Mouse (Mus musculus): Measurements from ENCODE around the gene Apba3.
A peak's percentile ranks its signal among the peaks of the same experiment; 100 is the strongest.

The Apba3 gene

GRCm38 (mm10) chr10:81306837-81307682 is 40.3 kb downstream of the Apba3 start:
- no peak for DNase-seq

DNA sequence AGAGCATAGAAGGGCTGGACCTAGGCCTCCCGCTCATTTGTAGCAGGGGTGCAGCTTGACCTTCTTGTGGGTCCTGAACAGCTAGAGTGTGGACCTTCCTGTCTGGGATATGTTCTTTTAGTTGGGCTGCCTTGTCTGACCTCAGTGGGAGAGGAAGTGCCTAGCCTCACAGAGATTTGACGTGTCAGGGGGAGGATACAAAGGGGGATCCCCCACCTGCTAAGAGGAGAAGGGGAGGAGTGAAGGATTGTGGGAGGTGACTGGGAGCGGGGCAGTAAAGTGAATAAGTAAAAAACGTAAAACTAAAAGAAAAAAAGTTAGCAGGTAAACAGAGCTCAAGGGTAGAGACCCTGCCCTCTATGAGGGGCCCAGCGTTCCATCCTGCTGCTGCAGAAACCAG is 42.8 kb downstream of the Apba3 start:
- DNase-seq: no peak

GRCm38 (mm10) chr10:81313581-81313980 is 46.8 kb downstream of the Apba3 start:
- no peak for DNase-seq

DNA sequence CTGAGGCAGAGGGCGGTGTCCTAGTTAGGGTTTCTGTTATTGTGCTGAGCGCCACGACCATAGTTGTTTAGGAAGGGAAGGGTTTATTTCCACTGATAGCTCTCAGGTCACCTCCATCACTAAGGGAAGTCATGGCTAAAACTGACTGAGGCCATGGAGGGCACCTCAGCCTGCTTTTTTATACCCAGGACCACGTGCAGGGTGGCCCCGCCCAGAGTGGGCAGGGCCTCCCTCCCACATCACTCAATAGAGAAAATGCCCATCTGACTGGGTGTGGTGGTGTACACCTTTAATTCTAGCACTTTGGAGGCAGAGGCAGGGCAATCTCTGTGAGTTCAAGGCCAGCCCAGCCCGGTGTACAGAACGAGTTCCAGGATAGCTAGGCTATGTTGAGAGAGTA is 47.4 kb downstream of the Apba3 start:
- no peak for DNase-seq

DNA sequence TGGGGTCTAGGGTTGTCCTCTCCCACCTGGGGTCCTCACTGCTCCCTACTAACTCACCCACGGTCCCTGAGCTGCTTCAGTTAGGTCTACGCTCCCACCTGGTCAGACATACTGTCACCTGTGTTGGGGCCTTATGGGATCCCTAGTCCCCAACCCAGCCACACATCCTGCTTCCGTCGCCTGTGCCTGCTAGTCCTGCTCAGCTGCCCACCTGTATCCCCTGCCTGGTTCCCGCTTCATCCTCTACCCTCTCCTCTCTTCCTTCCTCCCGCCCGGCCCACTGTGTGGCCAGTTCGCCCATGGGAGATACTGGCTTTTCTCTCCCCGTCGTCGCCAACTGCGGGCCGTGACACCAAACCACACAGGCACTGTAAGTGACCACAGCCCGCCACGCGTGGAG is 48.8 kb downstream of the Apba3 start:
- no peak for DNase-seq

DNA sequence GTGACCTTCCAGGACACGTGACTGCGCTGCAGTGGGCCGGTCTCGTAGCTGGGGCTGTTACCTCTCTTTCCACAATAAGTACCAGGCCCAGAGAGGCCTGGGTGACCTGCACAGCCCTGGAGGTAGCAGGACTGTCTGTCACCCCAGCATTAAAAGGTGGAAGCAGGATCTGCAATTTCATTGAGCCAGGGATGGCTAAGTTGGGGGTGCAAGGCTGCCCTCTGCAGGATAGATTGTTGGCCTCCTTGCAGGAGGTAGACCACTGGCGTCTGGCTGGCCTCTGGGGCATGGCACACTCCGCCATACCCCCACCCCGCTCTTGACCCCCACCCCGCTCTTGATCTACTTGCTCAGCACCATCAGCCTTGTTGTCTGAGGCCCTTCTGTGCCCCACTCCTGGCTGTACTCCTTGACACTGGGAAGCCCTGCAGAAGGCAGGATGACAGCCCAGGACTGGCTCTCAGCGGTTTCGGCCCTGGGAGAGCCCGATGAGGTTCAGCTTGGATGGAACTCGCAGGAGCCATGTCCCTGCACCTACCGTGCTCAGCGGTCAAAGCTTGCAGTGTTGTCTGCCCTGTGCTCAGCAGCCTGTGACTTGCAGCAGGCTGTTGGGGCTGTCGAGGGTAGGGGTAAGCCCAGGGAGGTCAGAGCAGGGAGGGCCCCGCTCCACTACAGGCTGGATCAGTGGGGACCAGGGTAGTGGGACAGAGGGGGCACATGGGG is 49.7 kb downstream of the Apba3 start:
- DNase-seq: peak; percentile 72

GRCm38 (mm10) chr10:81317273-81317672 is 50.5 kb downstream of the Apba3 start:
- peak; percentile 85 for DNase-seq

DNA sequence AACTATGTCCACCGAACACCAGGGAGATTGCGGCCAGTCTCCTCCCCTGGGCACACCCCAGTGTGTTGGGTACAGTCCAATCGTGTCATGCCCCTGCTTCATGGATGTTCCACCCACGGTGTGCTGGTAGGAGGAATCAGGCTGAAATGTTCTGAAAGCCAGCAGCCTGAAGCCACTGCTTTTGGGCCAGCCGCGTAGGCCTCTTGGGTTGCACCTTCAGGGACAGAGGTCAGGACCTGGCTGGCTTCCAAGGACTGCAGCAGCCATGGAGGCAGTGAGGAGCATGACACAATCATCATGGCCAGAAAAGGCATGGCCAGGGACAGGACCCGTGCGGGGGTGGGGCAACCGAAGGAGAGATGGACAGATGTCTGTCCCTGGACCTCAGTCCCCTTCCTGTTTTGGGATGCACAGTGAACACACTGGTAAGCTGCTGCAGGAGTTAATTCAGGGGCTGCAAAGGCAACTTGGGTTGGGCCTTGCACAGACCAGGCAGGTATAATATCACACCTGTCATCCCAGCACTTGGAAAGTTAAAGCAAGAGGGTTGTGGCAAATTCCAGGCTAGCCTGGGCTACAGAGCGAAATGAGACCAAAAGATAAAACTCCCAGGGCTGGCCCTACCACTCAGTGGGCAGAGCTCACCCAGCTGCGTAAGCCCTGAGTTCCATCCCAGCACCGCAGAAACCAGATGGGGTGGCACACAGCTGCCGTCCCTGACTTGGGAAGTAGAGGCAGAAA is 52.0 kb downstream of the Apba3 start:
- peak; percentile 73 for DNase-seq

DNA sequence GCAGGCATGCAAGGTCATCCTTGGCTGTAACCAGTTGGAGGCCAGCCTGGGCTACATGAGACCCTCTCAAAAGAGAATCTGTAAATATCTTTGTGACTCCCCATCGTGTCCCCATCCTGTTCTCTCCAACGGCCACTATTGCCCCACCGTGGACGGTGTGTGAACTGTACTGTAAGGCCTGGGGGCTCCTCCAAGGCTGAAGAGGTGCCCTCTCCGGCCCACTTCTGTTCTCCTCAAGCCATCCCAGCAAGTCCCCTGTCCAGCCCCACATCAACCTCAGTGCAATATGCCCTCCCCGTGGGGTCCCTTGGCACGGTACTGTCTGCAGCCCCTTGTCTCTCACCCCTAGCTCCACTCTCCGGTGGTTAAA is 52.6 kb downstream of the Apba3 start:
- DNase-seq: no peak

DNA sequence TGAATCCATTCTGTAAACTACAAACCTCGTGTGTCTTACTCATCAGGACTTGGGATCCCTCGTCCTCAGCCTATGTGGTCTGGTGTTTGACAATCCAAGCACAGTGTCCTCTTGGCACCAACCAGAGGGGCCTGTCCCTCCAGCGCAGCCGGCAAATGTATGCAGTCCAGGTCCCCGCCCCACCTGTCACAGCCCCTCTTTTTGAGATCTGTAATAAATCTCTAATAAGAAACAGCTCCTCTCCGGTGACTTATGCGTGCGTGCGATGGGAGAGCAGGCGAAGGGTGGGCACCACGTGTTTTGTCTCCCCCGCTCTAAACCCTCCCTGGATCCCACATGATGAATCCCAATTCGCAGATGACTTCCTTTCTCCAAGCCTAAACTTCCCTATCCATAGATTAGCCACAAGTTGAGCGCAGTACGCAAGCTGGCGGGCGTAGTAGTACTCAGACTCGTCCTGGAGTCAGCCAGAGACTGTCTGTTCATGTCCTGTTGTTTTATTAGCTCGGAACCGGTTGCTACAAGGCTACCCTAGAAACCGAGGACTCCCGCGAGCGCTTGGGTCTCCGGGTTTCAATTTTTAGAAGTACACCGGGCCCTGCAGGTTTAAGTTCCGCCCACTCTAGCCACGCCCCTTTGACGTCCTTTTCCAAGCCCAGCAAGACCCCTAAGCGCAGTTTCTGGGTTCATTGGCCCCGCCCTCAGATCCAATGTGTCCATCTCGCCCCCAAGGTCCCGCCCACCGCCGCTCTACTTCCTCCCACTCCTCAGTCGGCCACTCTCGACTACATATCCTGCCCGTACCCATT is 53.2 kb downstream of the Apba3 start:
- DNase-seq: peak; percentile 98

- DNase-seq: peak; percentile 100
Observed at GRCm38 (mm10) chr10:81320550-81321347, 54.0 kb downstream of the Apba3 start, which contains the start of gene Cactin. Cactin (plus strand) TSS chr10:81321103.

DNA sequence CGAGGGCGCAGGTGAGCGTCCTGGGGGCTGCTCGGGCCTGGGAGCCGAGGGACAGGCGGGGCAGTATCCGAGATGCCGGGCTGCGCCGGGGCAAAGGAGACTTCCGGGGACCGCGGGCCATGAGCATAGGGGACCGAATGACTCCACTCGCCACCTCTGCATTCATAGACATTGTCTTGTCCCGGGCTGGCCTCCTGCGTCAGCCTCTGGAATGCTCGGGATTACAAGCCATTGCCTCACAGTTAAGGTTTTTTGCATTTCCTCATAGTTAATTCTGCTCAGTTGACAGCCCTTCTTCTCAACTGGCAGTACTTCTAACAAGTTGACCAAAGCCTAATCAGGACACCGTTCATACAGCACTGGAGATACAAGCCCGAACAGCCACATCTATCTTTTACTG is 54.7 kb downstream of the Apba3 start:
- no peak for DNase-seq

DNA sequence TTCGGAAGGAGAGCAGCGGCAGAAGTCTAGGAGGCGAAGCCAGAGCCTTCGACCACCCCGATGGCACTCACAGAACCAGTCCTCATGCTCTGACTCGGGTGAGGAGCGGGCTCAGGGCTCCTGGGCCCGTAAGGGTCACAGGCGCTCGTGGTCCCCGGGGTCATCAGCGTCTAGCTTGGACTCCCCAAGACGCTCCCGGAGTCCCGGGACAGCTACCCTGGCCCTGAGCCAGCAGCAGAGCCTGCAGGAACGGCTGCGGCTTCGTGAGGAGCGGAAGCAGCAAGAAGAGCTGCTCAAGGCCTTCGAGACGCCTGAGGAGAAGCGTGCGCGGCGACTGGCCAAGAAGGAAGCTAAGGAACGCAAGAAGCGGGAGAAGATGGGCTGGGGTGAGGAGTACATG is 55.7 kb downstream of the Apba3 start:
- no peak for DNase-seq
